Mouse (Mus musculus) stomach, embryonic 14.5 days (tissue): ENCODE data around the gene Bcl2l10. TPM values are rescaled to one million over a fixed set of nuclear protein-coding genes. Genes with fewer than 3 reads are reported as not detected.

ENCODE experiments used
- ATAC-seq: fragments of 200-750 bp; cut with Nextera tagmentation; 2 replicates; pipeline ENCODE4 v1.8.0; 2017; ENCODE audit warnings: low read depth, moderate TSS enrichment; ENCODE audit not compliant: insufficient number of reproducible peaks, insufficient read depth, low FRiP score
- H3K27ac ChIP-seq: fragments of 300-500 bp; sonication (generic); 2 replicates; pipeline ENCODE4 v1.5.1; 2014; ENCODE audit warnings: mild to moderate bottlenecking, low read length, moderate library complexity, mixed read lengths
- H3K27me3 ChIP-seq: fragments of 300-500 bp; sonication (generic); 2 replicates; pipeline ENCODE4 v1.6.1; 2014; ENCODE audit warnings: low read length, control low read depth, mixed read lengths; ENCODE audit not compliant: control insufficient read depth, insufficient read depth
- H3K36me3 ChIP-seq: fragments of 300-500 bp; sonication (generic); 2 replicates; pipeline ENCODE4 v1.6.1; 2014; ENCODE audit warnings: mild to moderate bottlenecking, control low read depth, low read length, moderate library complexity, mixed read lengths; ENCODE audit not compliant: control insufficient read depth, insufficient read depth
- H3K4me1 ChIP-seq: fragments of 300-500 bp; sonication (generic); 2 replicates; pipeline ENCODE4 v1.6.1; 2014; ENCODE audit warnings: low read length, control low read depth, mixed read lengths; ENCODE audit not compliant: control insufficient read depth, insufficient read depth
- H3K4me2 ChIP-seq: fragments of 300-500 bp; sonication (generic); replicated peaks from 2 replicates; pipeline ENCODE4 v1.6.1; 2014; ENCODE audit warnings: low read depth, low read length, control low read depth
- H3K4me3 ChIP-seq: fragments of 300-500 bp; sonication (generic); 2 replicates; pipeline ENCODE4 v1.5.1; 2014; ENCODE audit warnings: low read depth, low read length, control low read depth
- H3K9ac ChIP-seq: fragments of 300-500 bp; sonication (generic); replicated peaks from 2 replicates; pipeline ENCODE4 v1.6.1; 2014; ENCODE audit warnings: low read depth, mild to moderate bottlenecking, control low read depth, low read length, moderate library complexity, mixed read lengths
- H3K9me3 ChIP-seq: fragments of 300-500 bp; sonication (generic); 2 replicates; pipeline ENCODE4 v1.6.1; 2016; ENCODE audit warnings: low read depth, low read length, control low read depth; ENCODE audit not compliant: control insufficient read depth
- WGBS: fragments of 180-500 bp; shearing (Covaris S2); extraction: QIAGEN DNeasy Blood & Tissue Kit; methylation state at CpG from one replicate; pipeline ENCODE4 v1.1.7; 2014; 5-methylcytosine and 5-hydroxymethylcytosine counted together
- polyA plus RNA-seq: library from polyadenylated mRNA; unstranded; fragments of >200 nt; fragmentation: Nextera tagmentation; extraction: Ambion mirVana; gene quantifications from 2 replicates; pipeline ENCODE4 v1.2.1, GENCODE M21; 2014

Bcl2l10 gene
- polyA plus RNA-seq, 1 experiment from 2014 or later: not detected

DNA sequence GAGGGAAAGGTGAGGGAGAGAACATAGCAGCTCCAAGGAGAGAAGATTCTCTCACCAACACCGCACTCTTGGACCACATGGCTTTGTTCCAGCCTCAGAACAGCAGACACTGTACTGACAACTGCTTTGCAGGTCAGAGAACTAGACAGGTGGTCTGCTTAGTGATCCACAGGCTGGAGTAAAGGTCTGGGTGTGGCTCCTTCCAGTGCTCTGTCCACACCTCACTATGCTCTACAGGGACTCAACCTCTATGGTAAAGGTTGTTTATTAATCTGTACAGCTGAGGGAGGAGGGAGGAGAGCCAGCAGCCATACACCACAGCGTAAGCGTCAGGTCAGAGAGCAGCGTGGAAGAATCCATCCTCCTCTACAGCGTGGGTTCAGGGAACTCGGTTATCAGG lies 48.4 kb downstream of the Bcl2l10 start:
- no peaks in the 10 kb centered on the region for H3K4me1 ChIP-seq
- no peak overlapping the region for H3K4me2 ChIP-seq
- H3K36me3 ChIP-seq: peaks cover 61% of the 10 kb centered on the region
- H3K9me3 ChIP-seq: no peaks in the 10 kb centered on the region
- ATAC-seq: no peak
- 83% methylated on average over 6 of the region's 6 CpGs for WGBS
- H3K9ac ChIP-seq: no peak overlapping the region
- no peak overlapping the region for H3K4me3 ChIP-seq
- no peak overlapping the region for H3K27ac ChIP-seq
- no peaks in the 10 kb centered on the region for H3K27me3 ChIP-seq

GRCm38 (mm10) chr9:75399069-75399468 lies 51.5 kb downstream of the Bcl2l10 start:
- no peak overlapping the region for H3K9ac ChIP-seq
- H3K9me3 ChIP-seq: no peaks in the 10 kb centered on the region
- peaks cover 36% of the 10 kb centered on the region for H3K36me3 ChIP-seq
- 95% methylated on average over 4 of the region's 4 CpGs for WGBS
- H3K4me1 ChIP-seq: peaks cover 6% of the 10 kb centered on the region; the same call in 1 of the 2 replicates
- ATAC-seq: no peak
- no peak overlapping the region for H3K4me3 ChIP-seq
- no peak overlapping the region for H3K4me2 ChIP-seq
- no peaks in the 10 kb centered on the region for H3K27me3 ChIP-seq
- no peak overlapping the region for H3K27ac ChIP-seq

- no peak overlapping the region for H3K4me3 ChIP-seq
- peaks cover 23% of the 10 kb centered on the region for H3K36me3 ChIP-seq
- no peaks in the 10 kb centered on the region for H3K9me3 ChIP-seq
- no peak overlapping the region for H3K27ac ChIP-seq
- H3K4me1 ChIP-seq: peaks cover 6% of the 10 kb centered on the region; the same call in 1 of the 2 replicates
- no peak overlapping the region for H3K9ac ChIP-seq
- H3K27me3 ChIP-seq: no peaks in the 10 kb centered on the region
- no peak for ATAC-seq
- WGBS: 61% methylated on average over 5 of the region's 5 CpGs
- H3K4me2 ChIP-seq: no peak overlapping the region
These were observed 53.1 kb downstream of the Bcl2l10 start for GRCm38 (mm10) chr9:75400639-75401038.

Other genes with a start within 250 kb of the Bcl2l10 start
- gene Myo5c, start 115.7 kb upstream of the Bcl2l10 start, polyA plus RNA-seq: 13.8 and 14.3 TPM in 2 replicates
- 30.7 and 31.9 TPM in 2 replicates for gene Gnb5, start 41.5 kb upstream of the Bcl2l10 start, polyA plus RNA-seq
- 70.2 and 72.0 TPM in 2 replicates for gene Mapk6, start 62.2 kb downstream of the Bcl2l10 start, polyA plus RNA-seq
- gene Leo1, start 93.8 kb downstream of the Bcl2l10 start, polyA plus RNA-seq: 39.0 and 39.6 TPM in 2 replicates
- gene Tmod3, start 211.9 kb downstream of the Bcl2l10 start, polyA plus RNA-seq: 117 and 121 TPM in 2 replicates